Mouse (Mus musculus) gastrocnemius, postnatal 36 days (tissue): ENCODE data around the gene Mdc1. TPM values are rescaled to one million over a fixed set of nuclear protein-coding genes. Genes with fewer than 3 reads are reported as not detected.
A peak's percentile ranks its signal among the peaks of the same experiment; 100 is the strongest.

Experiments
- DNase-seq, 2 experiments: peaks; one replicate each; pipeline ENCODE4 v3.0.0; 2022
- intact Hi-C: fragments of 180-260 bp; cut with DNase I; formaldehyde crosslinking; loops from one replicate; pipeline ENCODE4 v1.15.1; 2025
- total RNA-seq, 2 experiments: library from RNA; stranded (reverse); gene quantifications; 2 replicates each; pipeline ENCODE4 v1.2.3; 2021

Mdc1 gene
- total RNA-seq, 2 experiments from 2014 or later, result 2.9 to 3.5 TPM

DNA sequence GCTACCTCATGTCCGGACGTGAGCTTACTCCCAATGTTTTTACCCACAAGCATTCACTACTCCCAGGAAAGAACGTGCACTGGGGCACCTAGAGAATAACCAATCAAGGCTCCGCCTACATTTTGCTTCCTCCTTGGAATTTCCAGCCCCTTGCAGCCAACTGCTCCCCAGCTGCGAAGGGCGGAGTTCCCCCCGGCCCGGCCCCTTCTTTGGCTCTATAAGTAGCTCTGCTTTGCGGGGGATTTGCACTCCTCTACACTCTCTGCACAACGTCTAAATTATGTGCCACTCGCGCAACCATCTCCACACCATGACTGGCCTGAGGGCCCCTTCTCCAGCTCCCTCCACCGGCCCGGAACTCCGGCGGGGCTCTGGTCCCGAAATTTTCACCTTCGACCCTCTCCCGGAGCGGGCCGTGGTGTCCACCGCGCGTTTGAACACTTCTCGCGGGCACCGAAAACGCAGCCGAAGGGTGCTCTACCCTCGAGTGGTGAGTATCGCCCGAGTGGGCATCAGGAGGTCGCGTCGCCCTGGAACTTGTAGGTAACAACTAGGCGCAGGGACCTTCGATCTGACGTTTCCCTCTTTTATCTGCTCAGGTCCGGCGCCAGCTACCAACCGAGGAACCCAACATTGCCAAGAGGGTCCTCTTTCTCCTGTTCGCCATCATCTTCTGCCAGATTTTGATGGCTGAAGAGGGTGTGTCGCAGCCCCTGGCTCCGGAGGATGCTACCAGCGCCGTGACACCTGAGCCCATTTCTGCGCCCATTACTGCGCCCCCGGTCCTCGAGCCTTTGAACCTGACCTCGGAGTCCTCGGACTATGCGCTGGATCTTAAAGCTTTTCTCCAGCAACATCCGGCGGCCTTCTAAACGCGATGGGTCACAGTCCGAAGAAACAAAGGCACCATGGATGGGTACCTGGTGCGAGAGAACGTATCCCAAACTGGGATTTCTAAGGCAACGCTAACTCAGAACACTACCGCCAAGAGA is 19.6 kb upstream of the Mdc1 start, which contains the start of gene Ier3:
Gene Ier3 (plus strand): TSS at position 246 of the 992 bp plus-strand sequence.
- intact Hi-C loops, result loop anchor here (5.0 kb wide), 1 partner anchor 366 kb away; no protein-coding TSS in a partner anchor
- DNase-seq, result peak; percentile 77 to 79

- DNase-seq, result no peak
- intact Hi-C loops, result loop anchor here (5.0 kb wide), 1 partner anchor 365 kb away; no protein-coding TSS in a partner anchor
Observed at GRCm38 (mm10) chr17:35822564-35822963, 18.8 kb upstream of the Mdc1 start.

- intact Hi-C loops, result loop anchor here (5.0 kb wide), 1 partner anchor 364 kb away; no protein-coding TSS in a partner anchor
- peak; percentile 83 for DNase-seq
Observed at GRCm38 (mm10) chr17:35822964-35823937, 18.1 kb upstream of the Mdc1 start, which contains the start of gene Flot1. Gene Flot1, plus strand, starts transcription at chr17:35823230.

- intact Hi-C loops, result loop anchor here (5.0 kb wide), 1 partner anchor 363 kb away; no protein-coding TSS in a partner anchor
- DNase-seq, result no peak
Observed at GRCm38 (mm10) chr17:35824402-35824801, 16.9 kb upstream of the Mdc1 start.

- DNase-seq, result no peak
- intact Hi-C loops, result loop anchor here (5.0 kb wide), 1 partner anchor 83 kb away; no protein-coding TSS in a partner anchor
Observed at GRCm38 (mm10) chr17:35825109-35825850, 16.0 kb upstream of the Mdc1 start.

DNA sequence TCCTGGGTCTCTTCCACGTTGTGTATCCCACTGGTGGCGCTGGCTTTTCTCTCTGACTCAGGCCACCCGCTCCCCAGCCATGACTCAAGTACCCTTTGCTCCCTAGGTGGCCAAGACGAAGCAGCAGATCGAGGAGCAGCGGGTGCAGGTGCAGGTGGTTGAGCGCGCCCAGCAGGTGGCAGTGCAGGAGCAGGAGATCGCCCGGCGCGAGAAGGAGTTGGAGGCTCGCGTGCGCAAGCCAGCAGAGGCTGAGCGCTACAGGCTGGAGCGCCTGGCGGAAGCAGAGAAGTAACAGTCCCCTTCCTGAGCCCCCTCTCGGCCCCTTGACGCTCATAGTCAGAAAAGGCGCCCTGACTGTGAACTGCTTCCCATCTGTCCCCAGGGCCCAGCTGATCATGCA is 11.6 kb upstream of the Mdc1 start:
- intact Hi-C loops, result loop anchor here (2.0 to 5.0 kb wide), 2 partner anchors 43 to 87 kb away; no protein-coding TSS in a partner anchor
- peak; percentile 70 to 75 for DNase-seq

DNA sequence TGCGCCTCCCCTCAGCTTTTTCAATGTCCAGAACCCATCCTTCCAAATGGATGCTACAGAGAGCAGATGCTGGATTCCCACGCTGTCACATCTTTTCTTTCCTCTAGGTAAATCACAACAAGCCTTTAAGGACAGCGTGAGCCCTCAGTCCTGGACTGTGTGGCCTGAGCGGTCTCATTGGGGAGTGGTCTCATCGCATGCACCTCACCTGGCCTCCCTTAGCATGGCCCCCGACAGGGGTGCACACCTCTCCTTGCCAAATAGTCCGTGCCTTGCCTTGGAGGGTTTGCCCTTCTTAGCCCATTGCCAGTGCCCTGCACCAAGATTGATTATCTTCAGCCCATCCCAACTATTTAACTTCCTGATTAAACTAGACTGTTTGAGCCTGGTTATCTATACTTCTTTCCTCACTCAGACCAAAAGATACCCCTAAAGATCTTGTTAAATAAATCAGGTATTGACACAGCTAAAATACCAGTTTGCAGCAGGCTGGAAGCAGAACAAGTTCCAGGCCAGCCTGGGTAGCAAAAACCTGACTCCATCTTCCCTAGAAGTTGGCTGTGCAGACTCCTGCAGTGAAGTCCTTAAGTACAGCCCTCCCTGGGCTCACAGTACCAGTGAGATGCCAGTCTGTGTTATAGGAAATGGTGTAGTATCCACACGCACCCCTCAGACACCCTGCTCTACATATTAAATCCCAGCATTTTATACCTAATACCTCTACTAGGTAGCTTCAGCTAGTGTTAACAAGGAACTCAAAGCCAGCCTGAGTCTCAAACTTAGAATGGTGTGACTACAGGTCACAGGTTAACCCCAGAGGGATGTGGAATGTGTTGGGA is 8.7 kb upstream of the Mdc1 start:
- intact Hi-C loops, result no loop called here
- no peak for DNase-seq

- intact Hi-C loops, result no loop called here
- DNase-seq, result no peak
Observed at GRCm38 (mm10) chr17:35833239-35833751, 8.0 kb upstream of the Mdc1 start.

GRCm38 (mm10) chr17:35833894-35834293 is 7.4 kb upstream of the Mdc1 start:
- DNase-seq, result no peak
- intact Hi-C loops, result no loop called here

GRCm38 (mm10) chr17:35834696-35835422 is 6.5 kb upstream of the Mdc1 start:
- intact Hi-C loops, result no loop called here
- no peak for DNase-seq

DNA sequence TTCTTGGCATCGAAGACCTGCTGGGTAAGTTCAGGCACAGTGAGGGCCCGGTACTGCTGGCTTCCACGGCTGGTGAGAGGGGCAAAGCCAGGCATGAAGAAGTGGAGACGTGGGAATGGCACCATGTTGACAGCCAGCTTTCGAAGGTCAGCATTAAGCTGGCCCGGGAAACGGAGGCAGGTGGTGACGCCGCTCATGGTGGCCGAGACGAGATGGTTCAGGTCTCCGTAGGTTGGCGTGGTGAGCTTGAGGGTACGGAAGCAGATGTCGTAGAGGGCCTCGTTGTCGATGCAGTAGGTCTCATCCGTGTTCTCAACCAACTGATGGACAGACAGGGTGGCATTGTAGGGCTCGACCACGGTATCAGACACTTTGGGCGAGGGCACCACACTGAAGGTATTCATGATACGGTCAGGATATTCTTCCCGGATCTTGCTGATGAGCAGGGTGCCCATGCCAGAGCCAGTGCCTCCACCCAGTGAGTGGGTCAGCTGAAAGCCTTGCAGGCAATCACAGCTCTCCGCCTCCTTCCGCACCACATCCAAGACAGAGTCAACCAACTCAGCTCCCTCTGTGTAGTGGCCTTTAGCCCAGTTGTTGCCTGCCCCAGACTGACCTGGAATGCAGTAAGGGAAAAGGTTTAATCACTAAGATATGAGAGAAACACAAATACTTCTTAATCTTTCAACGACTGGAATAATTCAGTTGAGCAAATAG is 5.7 kb upstream of the Mdc1 start:
- no peak for DNase-seq
- intact Hi-C loops, result loop anchor here (2.0 kb wide), 1 partner anchor 37 kb away; no protein-coding TSS in a partner anchor

DNA sequence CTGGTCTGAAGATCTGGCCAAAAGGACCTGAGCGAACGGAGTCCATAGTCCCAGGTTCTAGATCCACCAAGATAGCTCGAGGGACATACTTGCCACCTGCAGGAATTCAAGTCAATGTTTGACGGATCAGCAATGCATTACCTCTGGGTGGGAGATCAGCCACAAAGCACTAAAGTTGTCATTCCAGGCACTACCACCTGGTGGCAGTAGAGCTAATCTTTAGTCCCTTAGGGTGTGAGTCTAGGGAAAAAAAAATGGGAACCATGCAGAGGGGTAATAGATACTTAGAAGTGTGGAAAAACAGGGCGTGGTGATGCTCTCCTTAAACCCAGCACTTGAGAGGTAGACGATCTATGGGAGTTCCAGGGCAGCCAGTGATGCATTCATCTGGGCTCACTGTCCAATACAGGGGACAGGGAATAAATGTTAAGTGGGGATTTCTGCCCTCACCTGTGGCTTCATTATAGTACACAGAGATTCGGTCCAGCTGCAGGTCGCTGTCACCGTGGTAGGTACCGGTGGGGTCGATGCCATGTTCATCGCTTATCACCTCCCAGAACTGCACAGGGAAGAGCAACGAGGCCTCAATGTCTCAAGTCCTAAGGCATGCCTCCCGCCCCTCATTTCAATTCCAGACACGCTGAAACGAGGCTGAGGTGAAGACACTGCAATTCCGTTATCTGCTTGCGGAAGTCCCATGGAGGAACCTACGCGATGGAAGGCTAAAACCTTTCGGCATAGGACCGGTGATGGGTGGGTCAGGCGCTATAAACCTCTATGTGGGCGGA is 4.9 kb upstream of the Mdc1 start:
- peak; percentile 60 to 79 for DNase-seq
- intact Hi-C loops, result loop anchor here (2.0 kb wide), 1 partner anchor 36 kb away; no protein-coding TSS in a partner anchor

DNA sequence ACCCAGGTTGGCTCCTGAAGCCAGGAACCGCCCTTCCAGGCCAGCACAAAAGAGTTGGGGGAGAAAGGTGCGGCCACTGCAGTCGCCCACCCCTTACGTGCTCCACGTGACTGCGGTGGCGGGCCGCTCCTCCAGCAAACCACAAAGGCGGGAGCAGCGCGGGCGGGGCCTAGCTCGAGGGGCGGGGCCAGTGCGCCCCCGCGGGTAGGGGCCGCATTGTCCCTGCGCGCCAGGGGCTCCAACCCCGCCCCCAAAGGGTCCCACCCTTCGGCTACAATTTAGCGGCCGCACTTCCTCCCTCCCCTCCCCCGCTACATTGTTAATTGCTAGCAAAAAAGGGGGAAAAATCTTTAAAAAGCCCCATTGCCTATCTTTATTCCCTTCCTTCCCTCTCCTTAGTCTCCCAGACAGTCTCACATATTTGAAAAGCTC is 4.3 kb upstream of the Mdc1 start:
- intact Hi-C loops, result loop anchor here (2.0 kb wide), 1 partner anchor 36 kb away; no protein-coding TSS in a partner anchor

DNA sequence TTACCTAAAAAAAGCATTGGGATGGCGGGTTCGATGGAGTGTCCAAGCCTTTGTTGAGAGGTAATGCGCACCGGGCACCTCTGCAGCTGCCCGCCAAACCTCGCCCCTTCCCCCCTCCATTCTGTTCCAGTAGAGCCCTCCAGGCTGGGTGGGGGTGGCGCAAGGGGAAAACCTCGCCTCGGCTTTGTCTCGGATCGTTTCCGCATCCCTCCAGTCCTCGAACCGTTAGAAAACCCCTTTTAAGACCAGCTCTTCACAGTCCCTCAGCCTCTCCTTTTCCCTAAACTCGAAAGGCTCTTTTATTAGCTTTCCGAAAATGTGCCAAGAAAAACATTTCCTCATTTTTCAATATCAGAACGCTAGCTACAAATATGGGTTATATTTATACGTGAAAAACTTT is 3.8 kb upstream of the Mdc1 start:
- no peak for DNase-seq
- intact Hi-C loops, result loop anchor here (2.0 kb wide), 1 partner anchor 35 kb away; no protein-coding TSS in a partner anchor

More for the DNA sequence above, 4.3 kb upstream of the Mdc1 start:
- DNase-seq, result peak; percentile 74 to 85

GRCm38 (mm10) chr17:35838122-35838544 is 3.2 kb upstream of the Mdc1 start, which contains the start of gene Tubb5:
Gene Tubb5, minus strand, starts transcription at chr17:35838306.
- intact Hi-C loops, result no loop called here
- peak; percentile 91 to 96 for DNase-seq

DNA sequence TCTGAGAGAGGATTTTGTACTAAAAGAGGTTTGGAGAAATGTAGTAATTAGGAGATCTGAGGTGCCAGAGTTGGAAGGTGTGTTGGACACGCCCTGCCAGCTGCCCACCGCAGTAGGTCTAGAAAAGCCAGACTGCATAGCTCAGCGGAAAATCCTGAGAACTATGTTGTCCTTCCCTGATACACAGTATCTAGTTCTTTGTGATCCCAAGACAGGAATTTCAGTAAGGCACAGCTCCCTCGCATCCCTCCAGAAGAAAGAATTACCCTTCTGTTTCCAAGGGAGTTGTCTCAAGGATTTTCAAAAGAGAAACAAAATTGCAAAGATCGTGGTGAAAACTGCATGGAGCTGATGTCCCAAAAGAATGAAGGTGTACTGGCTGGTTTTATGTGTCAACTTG is 2.7 kb upstream of the Mdc1 start:
- intact Hi-C loops, result no loop called here
- no peak for DNase-seq
